Mouse (Mus musculus): Measurements from ENCODE around the gene Gm40460.
A peak's percentile ranks its signal among the peaks of the same experiment; 100 is the strongest.
"Not testable (repeated sequence)": the region's sequence is repeated elsewhere in the genome, so short reads cannot be mapped to it uniquely, and the experiment has no call there.

Gene Gm40460

GRCm38 (mm10) chr7:142240978-142241377, at the start of gene Gm40460:
Gene Gm40460 (minus strand): TSS chr7:142241078.
- DNase-seq, result no peak

DNA sequence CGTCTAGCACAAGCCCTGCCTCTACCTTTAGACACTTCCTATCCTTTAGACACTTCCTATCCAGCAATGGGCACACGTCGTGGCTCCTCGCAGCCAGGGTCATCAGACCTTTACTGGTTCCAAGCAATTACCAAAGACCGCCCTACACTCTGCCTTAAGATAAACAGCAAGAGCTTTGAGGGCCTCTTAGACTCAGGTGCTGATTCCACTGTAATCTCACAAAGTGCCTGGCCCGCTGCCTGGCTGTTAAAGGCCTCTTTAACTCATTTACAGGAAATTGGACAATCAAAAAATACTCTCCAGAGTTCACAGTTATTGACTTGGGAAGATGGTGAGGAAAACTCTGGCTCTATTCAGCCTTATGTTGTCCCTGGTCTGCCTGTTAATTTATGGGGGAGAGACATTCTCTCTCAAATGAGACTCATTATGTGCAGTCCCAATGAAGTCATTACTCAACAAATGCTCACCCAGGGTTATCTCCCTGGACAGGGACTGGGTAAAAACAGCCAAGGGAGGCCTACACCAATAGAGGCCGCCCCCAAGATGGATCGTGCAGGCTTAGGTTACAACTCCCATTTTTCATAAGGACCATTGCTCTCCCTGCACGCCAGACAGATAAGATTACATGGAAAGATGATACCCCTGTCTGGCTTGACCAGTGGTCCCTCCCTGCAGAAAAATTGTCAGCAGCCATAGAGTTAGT, 45.2 kb upstream of the Gm40460 start:
- not testable (repeated sequence) for DNase-seq

- no peak for DNase-seq
Observed at GRCm38 (mm10) chr7:142285130-142285835, 44.4 kb upstream of the Gm40460 start.

DNA sequence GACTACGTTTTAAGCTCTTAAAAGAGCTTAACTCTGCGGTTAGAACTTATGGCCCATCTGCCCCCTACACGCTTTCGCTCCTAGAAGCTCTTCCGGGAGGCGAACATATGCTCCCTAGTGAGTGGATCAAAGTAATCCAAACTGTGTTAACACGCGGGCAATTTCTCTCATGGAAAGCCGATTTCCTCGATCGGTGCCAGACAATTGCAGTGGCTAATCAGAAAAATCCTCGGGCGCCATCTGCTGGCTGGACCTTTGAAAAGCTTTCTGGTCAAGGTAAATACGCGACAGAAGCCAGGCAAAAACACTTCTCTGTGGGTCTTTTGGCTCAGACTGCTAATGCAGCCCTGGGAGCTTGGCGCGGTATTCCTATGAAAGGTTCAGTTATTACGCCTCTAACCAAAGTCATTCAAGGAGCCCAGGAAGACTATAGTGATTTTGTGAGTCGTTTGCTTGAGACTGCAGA, 43.8 kb upstream of the Gm40460 start:
- peak; percentile 89 to 90 for DNase-seq

DNA sequence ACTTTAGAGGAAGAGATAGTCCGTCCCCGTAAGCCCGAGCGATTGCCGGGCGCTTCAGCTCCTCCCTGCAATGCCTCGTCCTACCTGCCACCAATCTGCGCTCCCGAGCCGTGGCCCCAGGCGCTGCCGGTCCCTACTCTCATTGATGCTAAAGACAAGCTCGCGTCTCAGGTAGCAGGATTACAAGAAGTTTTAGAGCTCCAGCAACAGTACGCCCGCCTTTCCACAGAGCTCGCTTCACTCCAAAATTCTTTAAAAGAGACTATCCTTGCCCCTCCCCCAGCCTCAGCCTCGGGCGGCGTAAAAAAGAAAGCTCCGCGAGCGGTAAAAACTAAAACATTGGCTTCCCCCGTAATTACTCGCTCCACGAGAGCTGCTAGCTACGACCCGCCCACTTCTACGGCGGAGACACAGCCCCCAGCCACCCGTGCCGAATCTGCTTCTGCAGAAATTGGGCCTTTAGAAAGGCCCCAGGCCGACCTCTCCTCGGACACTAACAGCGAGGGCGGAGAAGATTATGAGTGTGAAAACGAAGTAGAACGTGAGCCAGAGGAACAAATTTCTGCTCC, 43.2 kb upstream of the Gm40460 start:
- DNase-seq, result peak; percentile 68 to 69

DNA sequence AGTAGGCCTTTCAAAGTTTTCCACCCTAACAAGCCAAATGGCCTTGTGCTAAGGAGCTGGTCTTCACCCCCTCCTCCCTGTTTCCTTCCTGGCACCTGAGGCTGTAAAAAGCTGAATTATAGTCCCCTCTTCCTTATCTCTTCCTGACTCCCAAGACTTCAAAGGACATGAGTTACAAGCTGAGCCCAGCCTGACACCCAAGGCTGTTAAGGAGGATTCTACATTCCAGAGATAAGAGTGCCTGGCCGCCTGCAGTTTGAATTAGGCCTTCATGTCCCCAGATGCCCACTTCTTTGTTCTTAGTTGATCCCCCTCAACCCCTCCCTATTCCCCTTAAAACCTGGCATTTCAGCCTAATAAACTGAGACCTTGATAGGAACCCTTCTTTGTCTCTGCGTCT, 42.0 kb upstream of the Gm40460 start:
- not testable (repeated sequence) for DNase-seq

DNA sequence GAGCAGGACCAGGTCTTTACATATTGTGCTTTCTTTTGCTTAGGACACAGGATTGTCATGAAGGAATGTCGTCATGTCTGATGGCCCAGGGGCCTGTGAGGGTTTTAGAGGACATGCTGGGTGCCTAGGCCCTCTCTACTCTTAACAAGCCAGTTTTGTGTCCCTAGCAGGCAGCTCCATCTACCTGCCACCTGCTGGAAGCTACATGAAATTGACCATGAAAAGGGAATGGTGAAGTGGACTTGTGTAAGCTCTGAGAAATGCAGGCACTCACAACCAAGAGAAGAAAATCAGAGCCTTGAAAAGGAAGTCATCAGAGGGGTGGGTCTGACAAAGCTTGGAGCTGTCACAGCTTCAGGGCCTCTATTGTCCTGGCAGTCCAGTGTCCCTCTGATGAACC, 38.4 kb upstream of the Gm40460 start:
- DNase-seq, result not testable (repeated sequence)

- DNase-seq, result peak; percentile 66
Observed at GRCm38 (mm10) chr7:142278183-142278582, 37.3 kb upstream of the Gm40460 start.

GRCm38 (mm10) chr7:142274263-142274662, 33.4 kb upstream of the Gm40460 start, which contains the start of gene Gm4559:
Gene Gm4559 (minus strand): TSS chr7:142274363.
- not testable (repeated sequence) for DNase-seq

DNA sequence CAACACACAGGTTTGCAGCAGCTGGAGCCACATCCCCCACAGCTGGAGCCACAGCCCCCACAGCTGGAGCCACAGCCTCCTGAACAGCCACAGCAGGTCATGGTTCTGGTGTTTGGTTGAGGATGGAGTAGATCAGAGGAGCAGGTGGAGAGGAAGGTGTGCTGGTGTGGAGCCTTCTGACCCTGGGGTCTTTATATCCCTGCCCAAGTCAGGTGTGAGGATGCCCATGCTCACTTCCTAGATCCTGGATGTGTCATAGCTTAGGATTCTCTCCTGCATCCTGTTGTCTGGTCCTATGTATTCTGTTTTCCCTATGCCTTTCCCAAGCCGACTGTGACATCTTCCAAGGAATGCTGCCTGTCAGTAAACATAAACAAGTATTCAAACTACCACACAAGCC, 17.4 kb upstream of the Gm40460 start, which contains the start of gene Gm2431:
TSS of gene Gm2431 (minus strand) at position 101 of the 400 bp plus-strand sequence.
- DNase-seq, result not testable (repeated sequence)

DNA sequence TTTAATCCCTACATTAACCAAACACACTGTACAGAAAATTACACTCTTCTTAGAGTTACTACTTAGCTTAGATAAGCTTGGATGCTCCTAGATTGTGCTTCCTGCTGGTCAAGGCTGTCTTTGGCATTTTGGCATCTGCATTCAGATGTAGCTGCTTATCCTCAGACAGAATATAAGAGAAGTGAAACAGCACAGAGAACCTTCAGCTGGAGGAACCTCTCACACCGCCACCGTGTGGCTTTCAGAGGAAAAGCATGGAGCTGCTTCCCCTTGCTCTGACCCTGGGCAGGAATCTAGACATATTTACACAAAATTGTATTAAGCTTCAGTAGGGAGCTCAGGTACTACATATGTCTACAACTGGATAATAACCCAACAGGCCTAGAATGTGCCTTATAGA, 14.6 kb upstream of the Gm40460 start:
- peak; percentile 24 to 44 for DNase-seq

DNA sequence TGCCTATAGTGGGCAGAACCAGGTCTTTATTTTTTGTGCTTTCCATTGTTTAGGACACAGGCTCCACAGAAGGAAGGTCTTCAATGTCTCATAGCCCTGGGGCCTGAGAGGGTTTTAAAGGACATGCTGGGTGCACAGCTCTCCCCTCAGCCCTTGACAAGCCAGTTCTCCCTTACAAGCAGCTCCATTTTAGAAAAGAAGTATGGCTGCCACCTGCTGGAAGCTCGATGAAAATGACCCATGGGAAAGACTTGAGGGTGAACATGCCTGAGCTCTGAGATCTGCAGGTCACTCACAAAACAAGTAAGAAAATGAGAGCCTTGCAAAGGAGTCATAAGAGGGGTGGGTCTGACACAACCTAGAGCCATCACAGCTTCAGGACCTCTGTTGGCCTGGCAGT, 8.9 kb upstream of the Gm40460 start:
- no peak for DNase-seq

DNA sequence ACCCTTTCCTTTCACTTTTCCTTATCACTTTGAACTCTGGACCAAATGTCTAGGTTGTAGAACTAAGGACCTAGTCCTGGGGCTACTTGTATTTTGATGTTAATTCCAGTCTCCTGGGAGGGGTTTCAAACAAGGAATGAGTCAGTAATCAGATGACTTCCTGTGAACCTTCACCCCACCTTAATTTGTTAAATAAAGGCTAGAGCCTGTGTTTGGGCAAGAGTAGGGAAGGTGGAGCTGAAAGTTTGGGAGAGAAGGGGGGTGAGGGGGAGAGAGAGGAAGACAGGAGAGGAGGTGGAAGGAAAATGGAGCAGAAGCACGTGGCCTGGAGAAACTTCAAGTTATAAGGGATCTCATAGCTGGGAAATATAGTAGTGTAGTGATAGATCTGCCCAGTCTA, 9.3 kb downstream of the Gm40460 start:
- DNase-seq, result no peak

DNA sequence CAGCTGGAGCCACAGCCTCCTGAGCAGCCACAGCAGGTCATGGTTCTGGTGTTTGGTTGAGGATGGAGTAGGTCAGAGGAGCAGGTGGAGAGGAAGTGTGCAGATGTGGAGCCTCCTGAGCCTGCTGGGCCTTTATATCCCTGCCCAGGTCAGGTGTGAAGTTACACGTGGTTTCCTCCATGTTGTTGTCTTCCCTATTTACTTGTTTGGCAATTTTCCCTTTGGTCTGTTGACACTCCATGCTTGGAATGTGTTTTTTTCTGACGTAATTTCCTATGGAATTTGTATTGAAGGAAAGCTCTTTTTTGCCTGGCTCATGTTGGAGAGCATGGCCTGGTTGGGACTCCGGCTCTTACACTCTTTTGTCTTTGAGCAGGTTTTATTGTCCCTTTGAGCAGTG, 11.0 kb downstream of the Gm40460 start, which contains the start of gene Krtap5-5:
TSS of gene Krtap5-5 (minus strand) at position 101 of the 400 bp plus-strand sequence.
- not testable (repeated sequence) for DNase-seq

- no peak for DNase-seq
Observed at GRCm38 (mm10) chr7:142224518-142224917, 16.4 kb downstream of the Gm40460 start.

DNA sequence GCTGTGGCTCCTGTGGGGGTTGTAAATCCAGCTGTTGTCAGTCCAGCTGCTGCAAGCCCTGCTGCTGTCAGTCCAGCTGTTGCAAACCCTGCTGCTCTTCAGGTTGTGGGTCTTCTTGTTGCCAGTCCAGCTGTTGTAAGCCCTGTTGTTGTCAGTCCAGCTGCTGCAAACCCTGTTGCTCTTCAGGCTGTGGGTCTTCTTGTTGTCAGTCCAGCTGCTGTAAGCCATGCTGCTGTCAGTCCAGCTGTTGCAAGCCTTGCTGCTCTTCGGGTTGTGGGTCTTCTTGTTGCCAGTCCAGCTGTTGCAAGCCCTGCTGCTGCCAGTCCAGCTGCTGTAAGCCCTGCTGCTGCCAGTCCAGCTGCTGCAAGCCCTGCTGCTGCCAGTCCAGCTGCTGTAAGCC, 28.7 kb downstream of the Gm40460 start:
- not testable (repeated sequence) for DNase-seq

DNA sequence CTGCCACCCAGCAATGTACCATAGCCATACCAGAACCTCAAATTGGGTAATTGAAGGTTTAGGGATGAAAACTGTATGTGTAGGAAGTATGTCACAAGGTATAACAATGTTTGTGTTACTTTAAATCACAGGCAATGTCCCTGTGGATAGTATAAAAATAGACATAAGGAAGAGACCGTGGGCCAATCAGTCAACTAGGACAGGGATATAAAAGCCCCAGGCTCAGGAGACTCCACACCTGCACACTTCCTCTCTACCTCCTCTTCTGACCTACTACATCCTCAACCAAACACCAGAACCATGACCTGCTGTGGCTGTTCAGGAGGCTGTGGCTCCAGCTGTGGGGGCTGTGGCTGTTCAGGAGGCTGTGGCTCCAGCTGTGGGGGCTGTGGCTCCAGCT, 29.3 kb downstream of the Gm40460 start, which contains the start of gene Gm7579:
TSS of gene Gm7579 (plus strand) at position 301 of the 400 bp plus-strand sequence.
- DNase-seq, result no peak

GRCm38 (mm10) chr7:142206891-142207290, 34.0 kb downstream of the Gm40460 start:
- not testable (repeated sequence) for DNase-seq

- DNase-seq, result no peak
Observed at GRCm38 (mm10) chr7:142205488-142205887, 35.4 kb downstream of the Gm40460 start.

- DNase-seq, result no peak
Observed at GRCm38 (mm10) chr7:142201064-142201463, 39.8 kb downstream of the Gm40460 start, which contains the start of gene Krtap5-3. Gene Krtap5-3 (plus strand): TSS chr7:142201364.

DNA sequence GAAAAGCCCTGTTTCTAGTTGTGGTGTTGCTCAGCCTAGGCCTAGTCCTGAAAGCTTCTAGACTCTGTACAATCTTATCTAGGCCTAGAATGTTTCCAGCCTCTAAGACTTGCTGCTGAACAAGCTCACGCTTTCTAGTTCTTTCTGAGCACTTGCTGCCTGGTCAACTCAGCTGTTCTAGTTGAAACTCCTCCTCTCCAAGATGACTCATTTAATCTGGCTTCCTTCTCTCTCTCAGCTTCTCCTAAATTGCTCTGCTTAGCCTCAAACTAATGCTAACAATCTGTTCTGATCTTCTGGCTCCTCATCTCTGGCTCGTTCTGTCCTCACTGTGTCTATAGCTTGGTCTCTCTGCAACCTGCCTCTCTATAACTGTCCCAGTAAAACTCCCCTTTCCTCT, 42.1 kb downstream of the Gm40460 start:
- no peak for DNase-seq
